Comparison of ENCODE assay signal across 5 mouse cellular contexts in the genomic region with DNA sequence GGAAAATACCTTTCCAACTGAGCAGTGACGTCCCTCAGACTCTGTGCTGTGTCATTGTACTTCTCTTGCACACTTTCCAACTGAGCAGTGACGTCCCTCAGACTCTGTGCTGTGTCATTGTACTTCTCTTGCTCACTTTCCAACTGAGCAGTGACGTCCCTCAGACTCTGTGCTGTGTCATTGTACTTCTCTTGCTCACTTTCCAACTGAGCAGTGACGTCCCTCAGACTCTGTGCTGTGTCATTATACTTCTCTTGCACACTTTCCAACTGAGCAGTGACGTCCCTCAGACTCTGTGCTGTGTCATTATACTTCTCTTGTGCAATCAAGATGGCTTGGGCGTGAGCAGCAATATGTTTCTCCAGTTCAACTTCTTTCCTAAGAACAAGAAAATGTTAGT. TPM values are rescaled to one million over a fixed set of nuclear protein-coding genes. Genes with fewer than 3 reads are reported as not detected.
DNase-seq lines count a peak whose midpoint lies in the region; ATAC-seq lines count a peak whose summit lies in the region.

No protein-coding gene starts in this region.

- DNase-seq in 416B (ENCODE audit: low read depth) = peak; percentile 52

- ATAC-seq in granulocyte monocyte progenitor cell, adult 5-6 weeks (replicated peaks; ENCODE audit: poor library complexity, severe bottlenecking) = peak; percentile 88
- peak; percentile 95 for ATAC-seq in megakaryocyte, adult 5-6 weeks (ENCODE audit: poor library complexity, severe bottlenecking)
- peak; percentile 86 for ATAC-seq in megakaryocyte progenitor cell, adult 5-6 weeks (replicated peaks; ENCODE audit: poor library complexity)
- ATAC-seq in monocyte, adult 5-6 weeks (replicated peaks; ENCODE audit: insufficient number of reproducible peaks, low FRiP score, low TSS enrichment, poor library complexity, severe bottlenecking) = peak; percentile 87

RNA-seq across cellular contexts. Expression of a gene that starts 14.9 kb away (rescaled TPM):
- total RNA-seq in granulocyte monocyte progenitor cell, adult 5-6 weeks (2014; fragmentation: Nextera tagmentation) = 76.7 and 94.3 TPM in 2 replicates
- total RNA-seq in granulocyte monocyte progenitor cell, adult 5-6 weeks (2017) = 111 and 159 TPM in 2 replicates
- total RNA-seq in megakaryocyte, adult 5-6 weeks (2015) = 71.1 and 73.9 TPM in 2 replicates
- total RNA-seq in megakaryocyte, adult 5-6 weeks (2017) = 68.5 and 81.1 TPM in 2 replicates
- 98.1 and 103 TPM in 2 replicates for total RNA-seq in megakaryocyte progenitor cell, adult 5-6 weeks (2015)
- 130 and 141 TPM in 2 replicates for total RNA-seq in megakaryocyte progenitor cell, adult 5-6 weeks (2017)
- total RNA-seq in monocyte, adult 5-6 weeks (2017) = 136 to 161 TPM (median 144 TPM) in 3 replicates

RNA-seq across cellular contexts. Expression of a gene that starts 23.3 kb away (rescaled TPM):
- 11.1 and 27.0 TPM in 2 replicates for total RNA-seq in granulocyte monocyte progenitor cell, adult 5-6 weeks (2014; fragmentation: Nextera tagmentation)
- total RNA-seq in granulocyte monocyte progenitor cell, adult 5-6 weeks (2017) = 71.2 and 85.8 TPM in 2 replicates
- total RNA-seq in megakaryocyte, adult 5-6 weeks (2015) = 69.9 and 71.2 TPM in 2 replicates
- 78.5 and 84.0 TPM in 2 replicates for total RNA-seq in megakaryocyte, adult 5-6 weeks (2017)
- 76.6 and 78.8 TPM in 2 replicates for total RNA-seq in megakaryocyte progenitor cell, adult 5-6 weeks (2015)
- total RNA-seq in megakaryocyte progenitor cell, adult 5-6 weeks (2017) = 83.6 and 88.2 TPM in 2 replicates
- total RNA-seq in monocyte, adult 5-6 weeks (2017) = 0.58 to 1.9 TPM in 2 of 3 replicates, not detected in the other

RNA-seq across cellular contexts. Expression of a gene that starts 23.6 kb away (rescaled TPM):
- 77.5 and 108 TPM in 2 replicates for total RNA-seq in granulocyte monocyte progenitor cell, adult 5-6 weeks (2014; fragmentation: Nextera tagmentation)
- total RNA-seq in granulocyte monocyte progenitor cell, adult 5-6 weeks (2017) = 176 and 201 TPM in 2 replicates
- 31.9 and 44.9 TPM in 2 replicates for total RNA-seq in megakaryocyte, adult 5-6 weeks (2015)
- total RNA-seq in megakaryocyte, adult 5-6 weeks (2017) = 62.8 and 63.0 TPM in 2 replicates
- 122 and 135 TPM in 2 replicates for total RNA-seq in megakaryocyte progenitor cell, adult 5-6 weeks (2015)
- total RNA-seq in megakaryocyte progenitor cell, adult 5-6 weeks (2017) = 201 and 209 TPM in 2 replicates
- total RNA-seq in monocyte, adult 5-6 weeks (2017) = 16.8 to 31.9 TPM (median 27.7 TPM) in 3 replicates

RNA-seq across cellular contexts. Expression of a gene that starts 45.2 kb away (rescaled TPM):
- total RNA-seq in granulocyte monocyte progenitor cell, adult 5-6 weeks (2014; fragmentation: Nextera tagmentation) = 44.0 and 58.2 TPM in 2 replicates
- total RNA-seq in granulocyte monocyte progenitor cell, adult 5-6 weeks (2017) = 53.7 and 71.2 TPM in 2 replicates
- 86.5 and 89.1 TPM in 2 replicates for total RNA-seq in megakaryocyte, adult 5-6 weeks (2015)
- total RNA-seq in megakaryocyte, adult 5-6 weeks (2017) = 72.5 and 74.6 TPM in 2 replicates
- total RNA-seq in megakaryocyte progenitor cell, adult 5-6 weeks (2015) = 81.6 and 91.3 TPM in 2 replicates
- 53.9 and 61.4 TPM in 2 replicates for total RNA-seq in megakaryocyte progenitor cell, adult 5-6 weeks (2017)
- total RNA-seq in monocyte, adult 5-6 weeks (2017) = 70.3 to 89.6 TPM (median 85.1 TPM) in 3 replicates

Comparison
In these comparisons a context has a peak if more than half of its experiments do, and no peak if none do; other contexts are left out.
1. Peak in every context shown above with its lines: DNase-seq and ATAC-seq.